Mouse (Mus musculus): Measurements from ENCODE around the gene Lemd1. TPM values are rescaled to one million over a fixed set of nuclear protein-coding genes. Genes with fewer than 3 reads are reported as not detected.

Gene Lemd1
- polyA plus RNA-seq, 1 experiment from 2014 or later = not detected

GRCm38 (mm10) chr1:132231470-132232274 lies 40.4 kb downstream of the Lemd1 start:
- Histone ChIP-seq H3K9me3 (replicated peaks) (no peaks in the 10 kb centered on the region), H3K27ac (no peak overlapping the region), H3K9ac (no peak overlapping the region), H3K27me3 (replicated peaks) (peaks cover 41% of the 10 kb centered on the region), H3K4me3 (no peak overlapping the region), H3K36me3 (no peaks in the 10 kb centered on the region), H3K4me1 (no peaks in the 10 kb centered on the region), H3K4me2 (no peak overlapping the region)
- ATAC-seq = no peak
- 56% methylated on average over 7 of the region's 7 CpGs for WGBS (ENCODE audit: insufficient replicate concordance)

- no peak overlapping the region for H3K4me2 ChIP-seq
- peaks cover 49% of the 10 kb centered on the region for H3K27me3 ChIP-seq (replicated peaks)
- H3K9ac ChIP-seq = no peak overlapping the region
- WGBS (ENCODE audit: insufficient replicate concordance) = 14% methylated on average over 12 of the region's 12 CpGs
- no peak overlapping the region for H3K27ac ChIP-seq
- no peaks in the 10 kb centered on the region for H3K9me3 ChIP-seq (replicated peaks)
- H3K4me3 ChIP-seq = no peak overlapping the region
- ATAC-seq = no peak
- no peaks in the 10 kb centered on the region for H3K36me3 ChIP-seq
- H3K4me1 ChIP-seq = no peaks in the 10 kb centered on the region
Measured at GRCm38 (mm10) chr1:132233566-132233965, 42.3 kb downstream of the Lemd1 start.

DNA sequence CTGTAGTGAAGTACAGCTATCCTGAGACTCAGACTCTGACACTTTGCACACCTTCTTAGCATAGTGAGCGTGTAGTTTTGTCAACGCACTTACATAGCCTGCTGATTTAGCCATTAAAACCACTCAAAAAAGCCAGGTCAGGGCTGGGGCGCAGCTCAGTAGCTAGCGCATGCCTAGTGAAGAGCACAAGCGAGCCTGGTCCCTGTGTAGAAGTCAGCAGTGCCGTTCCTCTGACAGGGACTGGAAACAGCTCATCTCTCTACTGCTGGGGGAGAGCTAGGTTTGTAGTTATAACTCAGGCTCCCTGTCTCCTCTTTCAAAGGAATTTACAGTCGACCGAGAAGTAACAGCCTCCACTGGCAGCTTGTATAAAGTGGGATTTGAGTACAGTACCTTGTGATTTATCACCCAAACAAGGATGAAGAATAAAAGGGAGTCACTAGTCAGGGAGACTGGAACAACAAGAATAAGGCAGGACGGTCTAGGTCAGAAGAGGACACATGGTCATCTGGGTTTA lies 43.6 kb downstream of the Lemd1 start:
- Histone ChIP-seq H3K36me3 (no peaks in the 10 kb centered on the region), H3K4me2 (no peak overlapping the region), H3K9ac (no peak overlapping the region), H3K4me3 (no peak overlapping the region), H3K27ac (no peak overlapping the region), H3K9me3 (replicated peaks) (no peaks in the 10 kb centered on the region), H3K4me1 (no peaks in the 10 kb centered on the region), H3K27me3 (replicated peaks) (peaks cover 55% of the 10 kb centered on the region)
- WGBS (ENCODE audit: insufficient replicate concordance) = 59% methylated on average over 9 of the region's 9 CpGs
- no peak for ATAC-seq

GRCm38 (mm10) chr1:132237585-132238159 lies 46.4 kb downstream of the Lemd1 start:
- no peaks in the 10 kb centered on the region for H3K9me3 ChIP-seq (replicated peaks)
- ATAC-seq = no peak
- no peaks in the 10 kb centered on the region for H3K36me3 ChIP-seq
- no peaks in the 10 kb centered on the region for H3K4me1 ChIP-seq
- 16% methylated on average over 6 of the region's 6 CpGs for WGBS (ENCODE audit: insufficient replicate concordance)
- no peak overlapping the region for H3K4me3 ChIP-seq
- H3K27me3 ChIP-seq (replicated peaks) = peaks cover 50% of the 10 kb centered on the region
- H3K4me2 ChIP-seq = no peak overlapping the region
- no peak overlapping the region for H3K27ac ChIP-seq
- H3K9ac ChIP-seq = no peak overlapping the region

GRCm38 (mm10) chr1:132245010-132245409 lies 53.8 kb downstream of the Lemd1 start:
- ATAC-seq = peak; percentile 82
- H3K9me3 ChIP-seq (replicated peaks) = no peaks in the 10 kb centered on the region
- 34% methylated on average over 5 of the region's 5 CpGs for WGBS (ENCODE audit: insufficient replicate concordance)
- H3K36me3 ChIP-seq = no peaks in the 10 kb centered on the region
- no peak overlapping the region for H3K9ac ChIP-seq
- H3K27me3 ChIP-seq (replicated peaks) = peaks cover 15% of the 10 kb centered on the region; the same call in 1 of the 2 replicates
- no peak overlapping the region for H3K4me2 ChIP-seq
- peak overlapping the region; percentile 5; the same call in 1 of the 2 replicates for H3K27ac ChIP-seq
- H3K4me3 ChIP-seq = no peak overlapping the region
- H3K4me1 ChIP-seq = peaks cover 33% of the 10 kb centered on the region

DNA sequence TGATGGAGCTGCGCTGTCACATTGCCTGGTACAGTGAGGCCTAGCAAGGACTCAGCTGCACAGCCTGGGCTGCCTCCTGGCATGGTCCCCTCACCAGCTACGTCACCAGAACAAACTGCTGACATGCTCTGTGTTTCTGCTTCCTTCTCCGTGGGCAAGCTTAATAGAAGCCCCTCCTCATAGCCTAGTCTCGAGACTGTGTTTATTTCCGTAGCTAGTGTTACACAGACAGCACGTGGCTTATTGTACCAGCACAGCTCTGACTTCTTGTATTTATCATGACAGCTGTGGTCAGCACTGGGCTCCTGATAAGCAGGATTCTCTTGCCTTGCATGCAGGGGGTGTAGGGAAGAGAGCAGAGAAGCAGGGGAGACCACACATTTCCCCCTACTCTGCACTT lies 54.9 kb downstream of the Lemd1 start:
- Histone ChIP-seq H3K4me2 (no peak overlapping the region), H3K36me3 (no peaks in the 10 kb centered on the region), H3K27me3 (replicated peaks) (peaks cover 12% of the 10 kb centered on the region; the same call in 1 of the 2 replicates), H3K4me3 (no peak overlapping the region), H3K9me3 (replicated peaks) (no peaks in the 10 kb centered on the region), H3K9ac (no peak overlapping the region), H3K27ac (peak overlapping the region; percentile 55), H3K4me1 (peaks cover 33% of the 10 kb centered on the region)
- peak; percentile 66 for ATAC-seq
- 15% methylated on average over 6 of the region's 6 CpGs for WGBS (ENCODE audit: insufficient replicate concordance)

DNA sequence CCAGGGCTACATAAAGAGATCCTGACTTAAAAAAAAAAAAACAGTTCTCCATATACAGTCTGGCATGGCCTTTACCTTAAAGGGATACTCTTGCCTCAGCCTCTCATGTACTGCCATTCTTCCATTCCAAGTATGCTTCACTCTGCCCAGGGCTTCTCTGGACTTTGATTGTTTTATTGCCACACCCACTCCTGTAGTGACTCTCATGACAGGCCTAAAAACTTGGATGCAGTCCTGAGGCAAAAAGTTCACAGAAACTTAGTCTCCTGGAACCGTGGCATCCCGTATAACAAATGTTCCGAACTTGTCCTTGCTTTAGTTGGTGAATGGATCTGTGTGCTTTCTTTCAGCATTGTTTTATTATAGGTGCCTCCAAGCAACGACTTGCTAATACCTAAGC lies 55.4 kb downstream of the Lemd1 start:
- Histone ChIP-seq H3K4me3 (no peak overlapping the region), H3K4me1 (peaks cover 33% of the 10 kb centered on the region), H3K9ac (no peak overlapping the region), H3K4me2 (no peak overlapping the region), H3K36me3 (no peaks in the 10 kb centered on the region), H3K9me3 (replicated peaks) (no peaks in the 10 kb centered on the region), H3K27ac (no peak overlapping the region), H3K27me3 (replicated peaks) (peaks cover 7% of the 10 kb centered on the region; the same call in 1 of the 2 replicates)
- no peak for ATAC-seq
- 80% methylated on average over 4 of the region's 4 CpGs for WGBS (ENCODE audit: insufficient replicate concordance)

DNA sequence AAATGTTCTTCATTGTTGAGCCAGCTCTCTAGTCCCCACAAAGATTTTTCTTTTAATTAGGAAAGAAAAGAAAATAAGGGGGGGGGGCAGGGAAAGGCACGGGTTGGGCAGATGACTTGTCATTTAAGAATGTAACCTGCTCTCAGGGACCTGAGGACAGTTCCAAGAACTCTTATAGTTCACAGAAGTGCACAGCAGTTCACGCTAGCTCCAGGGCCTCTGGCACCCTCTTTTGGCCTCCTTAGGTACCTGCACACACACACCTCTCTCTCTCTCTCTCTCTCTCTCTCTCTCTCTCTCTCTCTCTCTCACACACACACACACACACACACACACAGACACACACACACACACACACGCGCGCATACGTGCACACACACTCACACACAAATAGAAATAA lies 63.2 kb downstream of the Lemd1 start:
- H3K36me3 ChIP-seq = no peaks in the 10 kb centered on the region
- WGBS (ENCODE audit: insufficient replicate concordance) = 70% methylated on average over 6 of the region's 6 CpGs
- no peak overlapping the region for H3K4me2 ChIP-seq
- no peak overlapping the region for H3K4me3 ChIP-seq
- ATAC-seq = no peak
- no peak overlapping the region for H3K27ac ChIP-seq
- H3K4me1 ChIP-seq = no peaks in the 10 kb centered on the region
- no peak overlapping the region for H3K9ac ChIP-seq
- 0 out of 2 replicates have a peak, but pooled peaks cover 2% of the 10 kb centered on the region for H3K27me3 ChIP-seq (replicated peaks)
- H3K9me3 ChIP-seq (replicated peaks) = no peaks in the 10 kb centered on the region

DNA sequence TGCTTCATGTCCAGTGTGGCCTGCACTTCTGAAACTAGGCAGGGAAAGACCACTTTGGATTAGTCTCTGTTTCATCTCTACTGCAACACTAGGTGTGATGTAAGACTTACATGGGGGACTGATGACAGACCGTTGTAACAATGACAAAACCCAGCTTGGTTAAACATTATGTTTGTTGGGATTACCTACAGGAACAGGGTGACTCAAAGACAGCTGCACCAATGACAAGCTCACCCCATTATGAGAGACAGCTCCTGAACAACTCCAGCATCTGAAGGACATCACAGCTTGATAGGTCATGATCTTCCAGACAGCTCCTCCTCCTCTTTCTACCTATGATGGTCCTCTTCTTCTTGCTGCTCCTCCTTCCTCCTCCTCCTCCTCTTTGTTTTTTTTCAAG lies 69.1 kb downstream of the Lemd1 start:
- Histone ChIP-seq H3K36me3 (no peaks in the 10 kb centered on the region), H3K9ac (no peak overlapping the region), H3K9me3 (replicated peaks) (no peaks in the 10 kb centered on the region), H3K4me1 (peaks cover 18% of the 10 kb centered on the region), H3K4me2 (no peak overlapping the region), H3K27me3 (replicated peaks) (0 out of 2 replicates have a peak, but pooled peaks cover 4% of the 10 kb centered on the region), H3K4me3 (no peak overlapping the region), H3K27ac (no peak overlapping the region)
- 78% methylated on average over 1 of the region's 1 CpGs for WGBS (ENCODE audit: insufficient replicate concordance)
- no peak for ATAC-seq

- no peaks in the 10 kb centered on the region for H3K36me3 ChIP-seq
- WGBS (ENCODE audit: insufficient replicate concordance) = 43% methylated on average over 5 of the region's 5 CpGs
- ATAC-seq = no peak
- peaks cover 21% of the 10 kb centered on the region for H3K4me1 ChIP-seq
- H3K27ac ChIP-seq = no peak overlapping the region
- no peak overlapping the region for H3K4me2 ChIP-seq
- H3K4me3 ChIP-seq = no peak overlapping the region
- H3K27me3 ChIP-seq (replicated peaks) = 0 out of 2 replicates have a peak, but pooled peaks cover 4% of the 10 kb centered on the region
- H3K9ac ChIP-seq = no peak overlapping the region
- H3K9me3 ChIP-seq (replicated peaks) = no peaks in the 10 kb centered on the region
Measured at GRCm38 (mm10) chr1:132261058-132261457, 69.8 kb downstream of the Lemd1 start.

- no peaks in the 10 kb centered on the region for H3K9me3 ChIP-seq (replicated peaks)
Measured at GRCm38 (mm10) chr1:132263618-132264017, 72.4 kb downstream of the Lemd1 start.

DNA sequence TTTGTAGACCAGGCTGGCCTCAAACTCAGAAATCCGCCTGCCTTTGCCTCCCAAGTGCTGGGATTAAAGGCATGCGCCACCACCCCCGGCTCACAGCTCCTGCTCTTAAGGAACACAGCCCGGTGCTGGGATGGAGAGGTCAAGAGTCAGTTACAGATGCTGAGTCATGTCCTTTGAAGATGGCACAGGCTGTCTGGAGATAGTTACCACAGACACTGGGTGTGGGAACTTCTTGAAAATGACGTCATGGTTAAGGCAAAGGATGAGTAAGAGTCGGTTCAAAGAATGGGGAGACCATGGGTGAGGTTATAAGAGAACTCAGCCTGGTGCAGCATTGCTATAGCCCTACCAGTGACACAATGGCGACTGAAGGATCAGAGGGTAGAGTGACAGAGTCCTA lies 73.3 kb downstream of the Lemd1 start:
- Histone ChIP-seq H3K4me3 (no peak overlapping the region), H3K9ac (no peak overlapping the region), H3K27me3 (replicated peaks) (peaks cover 14% of the 10 kb centered on the region; the same call in 1 of the 2 replicates), H3K27ac (peak overlapping the region; percentile 56; the same call in 1 of the 2 replicates), H3K4me1 (peaks cover 21% of the 10 kb centered on the region), H3K9me3 (replicated peaks) (no peaks in the 10 kb centered on the region), H3K4me2 (peak overlapping the region; percentile 47), H3K36me3 (no peaks in the 10 kb centered on the region)
- peak; percentile 97 for ATAC-seq
- 28% methylated on average over 7 of the region's 7 CpGs for WGBS (ENCODE audit: insufficient replicate concordance)

More at GRCm38 (mm10) chr1:132263618-132264017, 72.4 kb downstream of the Lemd1 start:
- Histone ChIP-seq H3K4me3 (no peak overlapping the region), H3K27ac (no peak overlapping the region), H3K4me2 (no peak overlapping the region), H3K27me3 (replicated peaks) (peaks cover 8% of the 10 kb centered on the region; the same call in 1 of the 2 replicates), H3K36me3 (no peaks in the 10 kb centered on the region), H3K9ac (no peak overlapping the region), H3K4me1 (peaks cover 21% of the 10 kb centered on the region)
- no peak for ATAC-seq
- 85% methylated on average over 4 of the region's 4 CpGs for WGBS (ENCODE audit: insufficient replicate concordance)

All from liver, embryonic 12.5 days (tissue).